Mouse (Mus musculus): ENCODE measurements around the gene Igf1r. TPM values are rescaled to one million over a fixed set of nuclear protein-coding genes. Genes with fewer than 3 reads are reported as not detected.

Gene Igf1r
- polyA plus RNA-seq (2015; fragmentation: Nextera tagmentation; extraction: Ambion mirVana), result 27.1 and 27.8 TPM in 2 replicates

DNA sequence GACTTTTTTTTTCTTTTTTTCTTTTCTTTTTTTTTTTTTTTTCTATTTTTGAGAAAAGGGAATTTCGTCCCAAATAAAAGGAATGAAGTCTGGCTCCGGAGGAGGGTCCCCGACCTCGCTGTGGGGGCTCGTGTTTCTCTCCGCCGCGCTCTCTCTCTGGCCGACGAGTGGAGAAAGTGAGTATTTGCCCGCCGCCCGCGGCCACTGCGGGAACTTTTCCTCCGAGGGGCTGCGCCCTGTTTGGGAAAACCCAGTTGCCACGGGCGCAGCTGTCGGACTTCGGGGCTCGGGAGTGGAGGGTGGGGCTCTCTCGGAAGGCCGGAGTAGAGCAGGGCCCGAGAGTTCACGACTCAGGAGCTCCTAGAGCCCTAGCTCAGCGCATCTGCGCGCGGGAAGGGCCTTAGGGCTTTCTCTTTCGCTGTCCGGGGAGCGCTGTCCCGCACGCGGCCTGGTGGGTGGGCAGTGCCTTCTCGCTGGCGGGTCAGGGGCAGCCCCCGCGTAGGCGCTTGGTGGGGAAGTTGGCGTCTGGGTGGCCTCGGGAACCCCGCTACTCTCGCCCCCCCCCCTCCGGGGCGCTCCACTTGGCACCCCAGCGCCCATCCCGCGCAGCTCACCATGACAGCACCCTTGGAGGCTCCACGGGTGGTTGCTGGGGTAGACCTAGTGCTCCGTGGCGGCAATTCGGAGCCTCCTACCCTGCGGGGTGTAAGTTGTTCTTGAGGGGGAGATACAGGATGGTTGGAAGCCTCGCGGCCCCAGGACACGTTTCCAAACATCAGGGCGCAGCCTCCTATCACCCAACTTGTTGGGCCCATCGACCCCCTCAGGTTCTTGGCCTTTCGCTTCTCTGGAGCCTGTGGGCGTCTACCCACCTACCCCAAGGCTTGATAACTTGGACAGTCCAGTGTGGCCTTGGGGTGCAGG lies at the start of gene Igf1r:
TSS of gene Igf1r (plus strand) at position 51 of the 924 bp plus-strand sequence.
- under 1% methylated on average over 61 of the region's 62 CpGs for WGBS
- peak within 1 kb of the TSS; percentile 97 for H3K9ac ChIP-seq
- peaks cover 33% of the 10 kb centered on the region for H3K4me1 ChIP-seq
- peak within 1 kb of the TSS; percentile 92 for H3K4me2 ChIP-seq
- peak within 1 kb of the TSS; percentile 100 for H3K27ac ChIP-seq
- peak within 1 kb of the TSS; percentile 86 for H3K4me3 ChIP-seq
- no peaks in the 10 kb centered on the region for H3K9me3 ChIP-seq
- no peaks in the 10 kb centered on the region for H3K36me3 ChIP-seq (replicated peaks)
- H3K27me3 ChIP-seq (replicated peaks), result no peaks in the 10 kb centered on the region
- no peak for ATAC-seq (replicated peaks)

DNA sequence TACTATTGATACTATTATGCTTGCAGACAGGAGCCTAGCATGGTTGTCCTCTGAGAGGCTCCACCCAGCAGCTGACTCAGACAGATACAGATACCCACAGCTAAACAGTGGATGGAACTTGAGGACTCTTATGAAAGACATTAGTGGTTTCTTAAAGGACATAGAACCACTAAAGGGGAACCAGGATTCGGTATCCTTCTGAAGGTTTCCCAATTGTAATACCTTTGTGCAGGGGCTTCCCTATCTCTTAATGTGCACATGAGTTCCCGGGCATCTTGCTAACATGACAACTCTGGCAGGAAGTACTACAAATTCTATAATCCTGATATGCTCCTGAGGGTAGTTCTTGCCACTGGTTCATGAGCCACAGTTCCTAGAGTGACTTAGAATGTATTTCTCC lies 46.3 kb upstream of the Igf1r start:
- Histone ChIP-seq H3K4me2 (no peak overlapping the region), H3K36me3 (replicated peaks) (no peaks in the 10 kb centered on the region), H3K4me3 (no peak overlapping the region), H3K9me3 (no peaks in the 10 kb centered on the region), H3K27me3 (replicated peaks) (no peaks in the 10 kb centered on the region), H3K4me1 (no peaks in the 10 kb centered on the region), H3K27ac (no peak overlapping the region), H3K9ac (no peak overlapping the region)
- WGBS, result 90% methylated on average over 2 of the region's 2 CpGs
- no peak for ATAC-seq (replicated peaks)

DNA sequence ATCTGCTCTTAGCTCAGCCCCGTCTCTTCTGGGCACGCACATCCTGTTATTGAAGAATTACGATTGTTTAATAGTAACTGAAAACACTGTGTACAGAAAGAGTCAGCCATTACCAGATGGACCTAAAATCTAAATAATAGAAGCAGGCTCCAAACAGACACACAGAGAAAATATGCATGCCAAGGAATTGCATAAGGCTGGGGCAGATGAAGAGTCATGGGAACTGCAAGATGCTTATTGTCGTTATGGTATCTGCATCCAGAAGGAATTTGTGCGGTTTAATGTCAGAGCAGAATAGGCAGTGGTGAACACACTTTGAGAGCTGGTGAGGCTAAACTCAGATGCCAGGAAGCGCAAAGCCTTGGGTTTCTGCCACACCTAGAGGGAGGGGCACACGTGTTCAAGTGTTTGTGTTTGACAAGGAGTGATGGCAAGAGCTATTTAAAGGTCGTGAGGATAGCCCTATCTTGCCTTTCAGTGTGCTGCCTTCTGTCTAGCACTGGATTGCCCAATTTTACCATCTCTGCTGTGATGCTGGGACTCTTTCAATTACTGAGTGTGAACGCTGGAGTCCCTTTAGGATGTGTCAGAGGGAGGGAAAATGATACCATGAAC lies 44.7 kb upstream of the Igf1r start:
- no peaks in the 10 kb centered on the region for H3K36me3 ChIP-seq (replicated peaks)
- 86% methylated on average over 9 of the region's 9 CpGs for WGBS
- no peak overlapping the region for H3K4me2 ChIP-seq
- no peak overlapping the region for H3K27ac ChIP-seq
- H3K9ac ChIP-seq, result no peak overlapping the region
- no peaks in the 10 kb centered on the region for H3K4me1 ChIP-seq
- no peak for ATAC-seq (replicated peaks)
- no peaks in the 10 kb centered on the region for H3K9me3 ChIP-seq
- H3K4me3 ChIP-seq, result no peak overlapping the region
- H3K27me3 ChIP-seq (replicated peaks), result no peaks in the 10 kb centered on the region

DNA sequence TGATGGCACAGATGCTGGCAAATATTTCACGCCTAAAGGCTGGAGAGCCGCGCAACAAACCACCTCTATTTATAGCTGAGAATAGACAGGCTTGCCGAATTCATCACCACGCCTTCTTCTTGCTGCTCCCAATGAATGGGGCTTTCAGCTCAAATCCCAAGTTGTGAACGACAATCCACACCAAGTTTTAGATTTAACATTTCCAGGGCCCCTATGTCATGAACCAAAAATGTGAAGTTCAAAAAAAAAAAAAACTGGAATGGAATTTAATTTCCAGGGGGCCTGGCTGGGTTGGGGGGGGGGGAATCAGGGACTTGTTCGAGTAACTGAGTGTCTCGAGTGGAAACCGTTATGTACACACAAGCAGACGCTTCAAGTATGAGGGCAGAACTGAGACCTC lies 42.1 kb upstream of the Igf1r start:
- Histone ChIP-seq H3K9me3 (no peaks in the 10 kb centered on the region), H3K4me1 (no peaks in the 10 kb centered on the region), H3K9ac (no peak overlapping the region), H3K27ac (no peak overlapping the region), H3K27me3 (replicated peaks) (no peaks in the 10 kb centered on the region), H3K4me3 (0 out of 2 replicates have a peak overlapping the region, but pooled peaks have one; percentile 0), H3K4me2 (peak overlapping the region; percentile 32), H3K36me3 (replicated peaks) (no peaks in the 10 kb centered on the region)
- 21% methylated on average over 10 of the region's 10 CpGs for WGBS
- ATAC-seq (replicated peaks), result 0 out of 2 replicates have a peak, but pooled peaks have one; percentile 52

DNA sequence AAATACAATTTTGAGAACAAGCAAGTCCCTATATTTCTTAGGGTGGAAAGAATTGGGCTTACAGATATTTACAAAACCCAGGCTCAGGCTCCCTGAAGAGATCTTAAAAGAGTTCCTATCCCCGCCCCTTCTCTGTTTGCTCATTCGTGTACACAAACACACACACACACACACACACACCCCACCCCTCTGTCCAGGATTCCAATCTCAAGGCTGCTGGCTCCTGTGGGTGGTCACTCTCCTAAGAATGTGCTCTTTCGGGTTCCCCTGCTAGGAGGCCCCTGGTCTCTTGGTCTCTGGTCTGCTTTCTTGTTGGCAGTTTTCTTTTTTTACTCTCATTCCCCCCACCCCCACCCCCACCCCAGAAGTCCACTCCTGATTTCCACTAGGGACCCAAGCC lies 41.7 kb upstream of the Igf1r start:
- Histone ChIP-seq H3K4me3 (0 out of 2 replicates have a peak overlapping the region, but pooled peaks have one; percentile 0), H3K27ac (peak overlapping the region; percentile 9; the same call in 1 of the 2 replicates), H3K9ac (no peak overlapping the region), H3K4me2 (peak overlapping the region; percentile 32), H3K27me3 (replicated peaks) (no peaks in the 10 kb centered on the region), H3K4me1 (no peaks in the 10 kb centered on the region), H3K9me3 (no peaks in the 10 kb centered on the region), H3K36me3 (replicated peaks) (no peaks in the 10 kb centered on the region)
- no peak for ATAC-seq (replicated peaks)
- WGBS, result 32% methylated on average over 3 of the region's 3 CpGs

DNA sequence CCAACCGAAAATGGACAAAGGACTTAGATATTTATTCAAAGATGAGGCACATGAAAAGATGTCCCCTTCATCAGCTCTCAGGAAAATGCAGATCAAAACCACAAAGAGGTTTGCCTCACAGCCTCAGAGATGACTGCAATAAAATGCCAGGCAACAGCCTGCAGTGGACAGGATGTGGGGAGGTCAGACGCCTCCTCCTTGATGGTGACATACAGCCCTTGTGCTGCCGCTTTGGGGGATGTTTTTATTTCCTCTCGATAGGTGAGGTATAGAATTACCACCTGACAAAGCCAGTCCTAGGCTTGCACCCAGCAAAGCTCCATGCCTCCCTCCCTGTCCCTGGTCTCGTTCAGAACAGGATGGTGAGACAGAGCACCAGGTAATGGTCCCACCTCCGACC lies 40.8 kb upstream of the Igf1r start:
- no peak for ATAC-seq (replicated peaks)
- no peak overlapping the region for H3K9ac ChIP-seq
- H3K36me3 ChIP-seq (replicated peaks), result no peaks in the 10 kb centered on the region
- H3K9me3 ChIP-seq, result no peaks in the 10 kb centered on the region
- no peak overlapping the region for H3K27ac ChIP-seq
- no peaks in the 10 kb centered on the region for H3K27me3 ChIP-seq (replicated peaks)
- H3K4me2 ChIP-seq, result no peak overlapping the region
- H3K4me3 ChIP-seq, result no peak overlapping the region
- WGBS, result 73% methylated on average over 6 of the region's 6 CpGs
- no peaks in the 10 kb centered on the region for H3K4me1 ChIP-seq

DNA sequence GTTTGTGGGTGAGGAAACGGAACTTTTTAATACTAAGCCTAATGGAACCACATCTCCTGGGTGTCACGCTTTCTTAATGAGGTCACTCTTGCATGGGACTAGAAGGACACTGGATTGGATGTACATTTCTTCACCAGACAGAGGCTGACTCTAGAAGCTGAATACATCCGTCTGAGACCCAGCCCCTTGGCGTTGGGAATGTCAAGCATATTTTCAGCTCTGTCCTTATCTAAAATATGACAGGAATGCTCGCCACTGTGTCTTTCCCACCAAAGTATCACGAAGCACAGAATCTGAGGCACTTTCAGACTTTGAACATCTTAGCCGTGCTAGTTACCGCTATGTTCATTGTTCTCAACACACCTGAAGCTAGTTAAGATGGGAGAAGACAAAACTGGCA lies 35.7 kb upstream of the Igf1r start:
- no peak for ATAC-seq (replicated peaks)
- Histone ChIP-seq H3K4me3 (no peak overlapping the region), H3K4me1 (no peaks in the 10 kb centered on the region), H3K36me3 (replicated peaks) (no peaks in the 10 kb centered on the region), H3K9ac (no peak overlapping the region), H3K27ac (no peak overlapping the region), H3K4me2 (no peak overlapping the region), H3K9me3 (no peaks in the 10 kb centered on the region), H3K27me3 (replicated peaks) (no peaks in the 10 kb centered on the region)
- WGBS, result 88% methylated on average over 8 of the region's 8 CpGs

DNA sequence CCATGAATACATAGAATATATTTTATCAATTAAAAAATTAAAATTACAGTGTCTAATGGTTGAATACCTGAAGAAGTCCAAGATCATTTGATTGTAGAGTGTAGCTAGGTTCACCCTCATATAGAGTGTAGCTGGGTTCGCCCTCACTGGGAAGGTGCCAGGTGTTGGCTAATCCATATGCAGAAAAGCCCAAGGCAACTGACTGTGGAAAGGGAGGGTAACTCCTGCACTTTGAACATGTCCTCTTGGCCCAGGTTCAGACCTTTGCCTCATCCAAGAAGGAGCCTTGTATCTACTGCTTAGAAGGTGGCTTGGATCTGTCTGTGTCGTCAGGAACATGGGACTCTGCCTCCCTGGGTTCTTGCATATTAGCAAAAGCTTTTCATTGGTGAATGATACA lies 34.9 kb upstream of the Igf1r start:
- H3K9ac ChIP-seq, result no peak overlapping the region
- no peaks in the 10 kb centered on the region for H3K36me3 ChIP-seq (replicated peaks)
- H3K4me3 ChIP-seq, result no peak overlapping the region
- H3K9me3 ChIP-seq, result no peaks in the 10 kb centered on the region
- WGBS, result 93% methylated on average over 2 of the region's 2 CpGs
- H3K27me3 ChIP-seq (replicated peaks), result no peaks in the 10 kb centered on the region
- no peak overlapping the region for H3K27ac ChIP-seq
- ATAC-seq (replicated peaks), result no peak
- no peaks in the 10 kb centered on the region for H3K4me1 ChIP-seq
- H3K4me2 ChIP-seq, result no peak overlapping the region

DNA sequence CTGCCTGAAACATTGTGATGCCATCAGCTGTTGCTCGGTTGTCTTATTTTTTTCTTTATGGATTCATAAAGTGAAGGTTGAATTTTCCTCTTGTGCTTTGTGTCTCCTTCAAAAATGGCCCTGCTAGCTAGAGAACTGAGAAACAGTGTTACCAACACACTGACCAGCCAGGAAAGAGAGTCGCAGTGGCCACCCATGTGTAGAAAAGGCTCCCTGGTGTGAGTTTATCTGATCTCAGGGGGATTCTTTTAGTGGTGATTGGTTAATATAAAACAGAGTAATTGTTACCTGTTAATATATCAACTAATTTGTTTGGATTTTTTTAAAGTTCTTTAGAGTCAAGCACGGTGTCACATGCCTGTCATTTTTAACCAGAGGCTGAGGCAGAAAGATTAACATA lies 33.2 kb upstream of the Igf1r start:
- Histone ChIP-seq H3K36me3 (replicated peaks) (no peaks in the 10 kb centered on the region), H3K4me1 (no peaks in the 10 kb centered on the region), H3K9ac (no peak overlapping the region), H3K9me3 (no peaks in the 10 kb centered on the region), H3K4me2 (no peak overlapping the region), H3K4me3 (no peak overlapping the region), H3K27me3 (replicated peaks) (no peaks in the 10 kb centered on the region), H3K27ac (no peak overlapping the region)
- 79% methylated on average over 3 of the region's 3 CpGs for WGBS
- no peak for ATAC-seq (replicated peaks)

DNA sequence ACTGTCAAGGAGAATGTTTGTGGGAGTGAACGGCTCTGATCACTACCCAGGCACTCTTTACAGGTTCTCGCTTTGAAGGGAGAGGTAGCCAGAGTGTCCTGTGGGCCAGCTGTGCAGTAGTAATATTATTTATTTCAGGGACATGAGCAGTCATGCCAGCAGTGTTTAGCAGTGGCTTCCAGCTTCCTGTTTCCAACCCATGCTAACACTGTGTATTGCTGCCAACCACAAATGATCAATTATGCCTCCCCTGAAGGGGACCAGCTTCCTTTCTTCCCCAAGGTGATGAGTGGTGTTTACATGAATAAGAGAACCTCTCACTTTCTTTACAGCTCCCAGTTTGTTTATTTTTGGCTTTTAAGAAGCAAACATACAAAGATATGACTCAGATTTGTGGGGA lies 28.4 kb upstream of the Igf1r start:
- no peaks in the 10 kb centered on the region for H3K9me3 ChIP-seq
- H3K36me3 ChIP-seq (replicated peaks), result no peaks in the 10 kb centered on the region
- no peak overlapping the region for H3K4me3 ChIP-seq
- H3K4me2 ChIP-seq, result no peak overlapping the region
- no peak for ATAC-seq (replicated peaks)
- WGBS, result 71% methylated on average over 2 of the region's 2 CpGs
- no peak overlapping the region for H3K9ac ChIP-seq
- H3K27me3 ChIP-seq (replicated peaks), result no peaks in the 10 kb centered on the region
- no peaks in the 10 kb centered on the region for H3K4me1 ChIP-seq
- H3K27ac ChIP-seq, result no peak overlapping the region

DNA sequence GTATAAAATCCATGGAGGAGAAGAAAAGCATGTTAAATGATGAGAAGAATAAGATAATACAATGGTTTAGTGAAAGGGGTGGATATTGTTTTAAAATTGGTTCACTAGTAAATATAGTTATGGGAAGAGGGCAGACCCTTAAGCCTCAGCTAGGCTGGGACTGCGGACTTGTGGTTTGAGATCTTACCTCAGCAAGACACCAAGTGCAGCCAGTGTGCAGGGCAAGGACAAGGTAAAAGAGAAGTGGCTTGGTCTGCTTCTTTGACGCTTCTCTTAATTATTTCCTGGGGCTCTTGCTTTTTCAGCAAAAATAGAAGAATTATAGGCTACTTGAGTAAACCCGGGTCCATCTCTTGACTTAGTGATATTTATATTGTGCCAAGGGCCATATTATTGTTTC lies 22.5 kb upstream of the Igf1r start:
- 84% methylated on average over 3 of the region's 3 CpGs for whole genome bisulfite sequencing
- Histone ChIP-seq H3K4me3 (no peak overlapping the region), H3K9me3 (no peaks in the 10 kb centered on the region), H3K9ac (no peak overlapping the region), H3K27me3 (replicated peaks) (no peaks in the 10 kb centered on the region), H3K27ac (no peak overlapping the region), H3K4me1 (no peaks in the 10 kb centered on the region), H3K36me3 (replicated peaks) (no peaks in the 10 kb centered on the region), H3K4me2 (no peak overlapping the region)
- no peak for ATAC-seq (replicated peaks)

DNA sequence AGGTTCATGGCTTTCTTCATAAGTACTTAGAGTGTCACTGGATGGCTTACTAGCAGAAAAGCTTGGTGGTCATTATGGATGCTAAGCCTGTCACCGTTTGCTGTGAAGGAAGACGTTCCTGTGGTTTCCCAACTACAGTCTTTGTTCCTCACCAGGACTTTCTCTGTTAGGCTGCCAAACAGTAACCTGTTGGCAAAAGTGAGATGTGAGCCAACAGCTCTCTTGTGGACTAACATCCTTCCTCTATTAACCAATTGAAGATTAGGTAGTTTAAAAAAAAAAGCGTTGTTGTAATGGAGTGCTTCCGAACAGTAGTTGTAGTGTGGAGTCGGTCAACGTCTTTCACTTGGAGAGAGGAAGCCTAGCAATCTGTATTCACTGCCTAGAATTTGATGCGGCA lies 15.8 kb upstream of the Igf1r start:
- no peaks in the 10 kb centered on the region for H3K9me3 ChIP-seq
- no peaks in the 10 kb centered on the region for H3K36me3 ChIP-seq (replicated peaks)
- no peak for ATAC-seq (replicated peaks)
- no peaks in the 10 kb centered on the region for H3K4me1 ChIP-seq
- H3K9ac ChIP-seq, result no peak overlapping the region
- no peak overlapping the region for H3K27ac ChIP-seq
- H3K27me3 ChIP-seq (replicated peaks), result no peaks in the 10 kb centered on the region
- 67% methylated on average over 7 of the region's 7 CpGs for WGBS
- no peak overlapping the region for H3K4me2 ChIP-seq
- no peak overlapping the region for H3K4me3 ChIP-seq

Measured in midbrain, embryonic 15.5 days (tissue).